Mouse (Mus musculus): Measurements from ENCODE around the gene Actr5. TPM values are rescaled to one million over a fixed set of nuclear protein-coding genes. Genes with fewer than 3 reads are reported as not detected.

The Actr5 gene
- polyA plus RNA-seq, 2 experiments = 12.3 to 13.5 TPM

- peak overlapping the region; percentile 51 for H3K4me3 ChIP-seq (replicated peaks; ENCODE audit: low read length)
- H3K27me3 ChIP-seq (ENCODE audit: control insufficient read depth, insufficient read depth, low read length) = peaks cover 37% of the 10 kb centered on the region
- H3K4me2 ChIP-seq (replicated peaks; ENCODE audit: low read depth, low read length, severe bottlenecking) = peak overlapping the region; percentile 98
- peak; percentile 32; the same call in 1 of the 2 replicates for ATAC-seq (ENCODE audit: low FRiP score, low read depth)
- WGBS = 1% methylated on average over 44 of the region's 47 CpGs
- no peak for DNase-seq (ENCODE audit: low spot score)
- no peak overlapping the region for H3K27ac ChIP-seq (replicated peaks; ENCODE audit: low read depth, low read length)
- peak overlapping the region; percentile 50 for H3K9ac ChIP-seq (ENCODE audit: low read depth, low read length, severe bottlenecking)
- TF ChIP-seq POLR2A (IDR thresholded peaks at IDR 0.05; ENCODE audit: borderline replicate concordance, extremely low read depth, insufficient read depth, insufficient read length) = no peak
- H3K36me3 ChIP-seq (ENCODE audit: control insufficient read depth, insufficient read depth, low read length) = no peaks in the 10 kb centered on the region
- no peaks in the 10 kb centered on the region for H3K9me3 ChIP-seq (ENCODE audit: control insufficient read depth, low read length)
- H3K4me1 ChIP-seq (ENCODE audit: control insufficient read depth, insufficient read depth, low read length) = peaks cover 22% of the 10 kb centered on the region; the same call in 1 of the 2 replicates
These were observed 42.5 kb downstream of the Actr5 start for GRCm38 (mm10) chr2:158667022-158667670.

GRCm38 (mm10) chr2:158667671-158668432, 43.2 kb downstream of the Actr5 start:
- Histone ChIP-seq H3K36me3 (ENCODE audit: control insufficient read depth, insufficient read depth, low read length) (no peaks in the 10 kb centered on the region), H3K4me1 (ENCODE audit: control insufficient read depth, insufficient read depth, low read length) (peaks cover 24% of the 10 kb centered on the region; the same call in 1 of the 2 replicates), H3K27me3 (ENCODE audit: control insufficient read depth, insufficient read depth, low read length) (peaks cover 37% of the 10 kb centered on the region), H3K9me3 (ENCODE audit: control insufficient read depth, low read length) (no peaks in the 10 kb centered on the region), H3K4me2 (replicated peaks; ENCODE audit: low read depth, low read length, severe bottlenecking) (peak overlapping the region; percentile 98), H3K27ac (replicated peaks; ENCODE audit: low read depth, low read length) (no peak overlapping the region), H3K4me3 (replicated peaks; ENCODE audit: low read length) (peak overlapping the region; percentile 51), H3K9ac (ENCODE audit: low read depth, low read length, severe bottlenecking) (peak overlapping the region; percentile 50)
- ATAC-seq (ENCODE audit: low FRiP score, low read depth) (peak; percentile 28; the same call in 1 of the 2 replicates), DNase-seq (ENCODE audit: low spot score) (no peak)
- WGBS = 0% methylated on average over 37 of the region's 54 CpGs
- TF ChIP-seq POLR2A (IDR thresholded peaks at IDR 0.05; ENCODE audit: borderline replicate concordance, extremely low read depth, insufficient read depth, insufficient read length) = no peak

GRCm38 (mm10) chr2:158668433-158669010, 43.8 kb downstream of the Actr5 start:
- peak overlapping the region; percentile 50 for H3K9ac ChIP-seq (ENCODE audit: low read depth, low read length, severe bottlenecking)
- WGBS = 11% methylated on average over 21 of the region's 23 CpGs

GRCm38 (mm10) chr2:158669199-158670195, 44.8 kb downstream of the Actr5 start:
- no peak for ATAC-seq (ENCODE audit: low FRiP score, low read depth)
- no peak for DNase-seq (ENCODE audit: low spot score)
- Histone ChIP-seq H3K27ac (replicated peaks; ENCODE audit: low read depth, low read length) (no peak overlapping the region), H3K9ac (ENCODE audit: low read depth, low read length, severe bottlenecking) (no peak overlapping the region), H3K36me3 (ENCODE audit: control insufficient read depth, insufficient read depth, low read length) (no peaks in the 10 kb centered on the region), H3K27me3 (ENCODE audit: control insufficient read depth, insufficient read depth, low read length) (peaks cover 37% of the 10 kb centered on the region), H3K9me3 (ENCODE audit: control insufficient read depth, low read length) (no peaks in the 10 kb centered on the region), H3K4me3 (replicated peaks; ENCODE audit: low read length) (no peak overlapping the region), H3K4me2 (replicated peaks; ENCODE audit: low read depth, low read length, severe bottlenecking) (no peak overlapping the region), H3K4me1 (ENCODE audit: control insufficient read depth, insufficient read depth, low read length) (peaks cover 36% of the 10 kb centered on the region)
- TF ChIP-seq POLR2A (IDR thresholded peaks at IDR 0.05; ENCODE audit: borderline replicate concordance, extremely low read depth, insufficient read depth, insufficient read length) = no peak
- WGBS = 56% methylated on average over 13 of the region's 13 CpGs

More at GRCm38 (mm10) chr2:158668433-158669010, 43.8 kb downstream of the Actr5 start:
- Histone ChIP-seq H3K27me3 (ENCODE audit: control insufficient read depth, insufficient read depth, low read length) (peaks cover 37% of the 10 kb centered on the region), H3K9me3 (ENCODE audit: control insufficient read depth, low read length) (no peaks in the 10 kb centered on the region), H3K27ac (replicated peaks; ENCODE audit: low read depth, low read length) (no peak overlapping the region), H3K4me2 (replicated peaks; ENCODE audit: low read depth, low read length, severe bottlenecking) (peak overlapping the region; percentile 98), H3K36me3 (ENCODE audit: control insufficient read depth, insufficient read depth, low read length) (no peaks in the 10 kb centered on the region), H3K4me1 (ENCODE audit: control insufficient read depth, insufficient read depth, low read length) (peaks cover 30% of the 10 kb centered on the region), H3K4me3 (replicated peaks; ENCODE audit: low read length) (peak overlapping the region; percentile 51)
- TF ChIP-seq POLR2A (IDR thresholded peaks at IDR 0.05; ENCODE audit: borderline replicate concordance, extremely low read depth, insufficient read depth, insufficient read length) = no peak
- ATAC-seq (ENCODE audit: low FRiP score, low read depth) = no peak
- no peak for DNase-seq (ENCODE audit: low spot score)

All from limb, embryonic 14.5 days (tissue).